Mouse (Mus musculus): ENCODE measurements around the gene Rpl10-ps3.

Gene Rpl10-ps3

GRCm38 (mm10) chr9:50344868-50345267 lies at the start of gene Rpl10-ps3:
Gene Rpl10-ps3, minus strand, starts transcription at chr9:50344968.
- in situ Hi-C loops (cut with MboI, MseI): no loop called here

GRCm38 (mm10) chr9:50375598-50375997 lies 30.8 kb upstream of the Rpl10-ps3 start:
- in situ Hi-C loops (cut with MboI, MseI): no loop called here

GRCm38 (mm10) chr9:50374666-50375065 lies 29.9 kb upstream of the Rpl10-ps3 start:
- in situ Hi-C loops (cut with MboI, MseI): no loop called here

- in situ Hi-C loops (cut with MboI, MseI): no loop called here
These were observed 24.0 kb upstream of the Rpl10-ps3 start for GRCm38 (mm10) chr9:50368551-50369297.

- in situ Hi-C loops (cut with MboI, MseI): no loop called here
These were observed 20.5 kb upstream of the Rpl10-ps3 start for GRCm38 (mm10) chr9:50365059-50365780.

- in situ Hi-C loops (cut with MboI, MseI): no loop called here
These were observed 19.2 kb upstream of the Rpl10-ps3 start for GRCm38 (mm10) chr9:50363962-50364361.

- in situ Hi-C loops (cut with MboI, MseI): no loop called here
These were observed 18.5 kb upstream of the Rpl10-ps3 start for GRCm38 (mm10) chr9:50363259-50363658.

- in situ Hi-C loops (cut with MboI, MseI): no loop called here
These were observed 17.8 kb upstream of the Rpl10-ps3 start for GRCm38 (mm10) chr9:50362556-50362955.

GRCm38 (mm10) chr9:50360370-50360769 lies 15.6 kb upstream of the Rpl10-ps3 start:
- in situ Hi-C loops (cut with MboI, MseI): no loop called here

- in situ Hi-C loops (cut with MboI, MseI): no loop called here
These were observed 12.6 kb upstream of the Rpl10-ps3 start for GRCm38 (mm10) chr9:50357331-50357730.

- in situ Hi-C loops (cut with MboI, MseI): no loop called here
These were observed 7.0 kb upstream of the Rpl10-ps3 start for GRCm38 (mm10) chr9:50351746-50352145.

GRCm38 (mm10) chr9:50350571-50350970 lies 5.8 kb upstream of the Rpl10-ps3 start:
- in situ Hi-C loops (cut with MboI, MseI): no loop called here

GRCm38 (mm10) chr9:50349156-50349555 lies 4.4 kb upstream of the Rpl10-ps3 start:
- in situ Hi-C loops (cut with MboI, MseI): no loop called here

- in situ Hi-C loops (cut with MboI, MseI): no loop called here
These were observed 3.5 kb upstream of the Rpl10-ps3 start for GRCm38 (mm10) chr9:50348256-50348655.

GRCm38 (mm10) chr9:50335539-50336325 lies 9.0 kb downstream of the Rpl10-ps3 start:
- in situ Hi-C loops (cut with MboI, MseI): loop anchor here (10.0 kb wide), 2 partner anchors 189 to 841 kb away; partner anchors contain the start of gene Pts

GRCm38 (mm10) chr9:50333413-50333812 lies 11.4 kb downstream of the Rpl10-ps3 start:
- in situ Hi-C loops (cut with MboI, MseI): loop anchor here (10.0 kb wide), 2 partner anchors 191 to 839 kb away; partner anchors contain the start of gene Pts

GRCm38 (mm10) chr9:50324355-50325225 lies 20.2 kb downstream of the Rpl10-ps3 start:
- in situ Hi-C loops (cut with MboI, MseI): no loop called here

GRCm38 (mm10) chr9:50320729-50321128 lies 24.0 kb downstream of the Rpl10-ps3 start:
- in situ Hi-C loops (cut with MboI, MseI): no loop called here

GRCm38 (mm10) chr9:50319506-50319905 lies 25.3 kb downstream of the Rpl10-ps3 start:
- in situ Hi-C loops (cut with MboI, MseI): no loop called here

- in situ Hi-C loops (cut with MboI, MseI): no loop called here
These were observed 27.5 kb downstream of the Rpl10-ps3 start for GRCm38 (mm10) chr9:50317299-50317698.

GRCm38 (mm10) chr9:50315650-50316049 lies 29.1 kb downstream of the Rpl10-ps3 start:
- in situ Hi-C loops (cut with MboI, MseI): no loop called here
